Mouse (Mus musculus): Measurements from ENCODE around the gene Srp54b.
"Not testable (repeated sequence)": the region's sequence is repeated elsewhere in the genome, so short reads cannot be mapped to it uniquely, and the experiment has no call there.

DNA sequence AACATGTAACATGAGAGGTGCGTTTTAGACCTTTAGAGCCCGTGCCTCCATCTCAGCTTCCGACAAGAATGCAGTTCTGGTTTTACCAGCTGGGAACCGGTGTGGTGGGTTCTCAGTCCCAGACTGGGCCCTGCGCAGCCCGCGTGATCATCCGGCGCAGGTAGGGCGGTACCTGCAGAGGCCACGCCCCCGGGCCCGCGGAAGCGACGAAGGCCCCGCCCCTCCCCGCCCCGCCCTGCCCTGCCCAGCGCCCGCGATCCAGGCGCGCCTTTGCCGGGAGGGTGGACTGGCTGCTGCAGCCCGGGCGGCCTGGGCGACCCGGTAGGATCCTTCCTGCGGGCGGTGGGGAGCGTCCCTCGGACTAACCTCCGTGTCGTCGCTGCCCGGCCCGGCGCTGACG, 44.4 kb downstream of the Srp54b start, which contains the start of gene 1700047I17Rik2:
- not testable (repeated sequence) for TF ChIP-seq POLR2A (IDR thresholded peaks at IDR 0.05; ENCODE audit: extremely low read depth, insufficient read depth, low read length); CTCF (IDR thresholded peaks at IDR 0.05; ENCODE audit: low read depth, low read length)
